Mouse (Mus musculus) megakaryocyte, embryonic 14.5 days (primary cell): ENCODE data around the gene Amdhd1.

ENCODE experiments used
- FLI1 ChIP-seq: IDR thresholded peaks from 2 replicates; pipeline ENCODE4 v1.6.1; 2012; ENCODE audit warnings: low read length, inconsistent platforms, mixed read lengths
- GATA1 ChIP-seq: IDR thresholded peaks from 3 replicates; pipeline ENCODE4 v1.6.1; 2012; ENCODE audit warnings: mixed read lengths, low read length, inconsistent platforms, borderline replicate concordance

DNA sequence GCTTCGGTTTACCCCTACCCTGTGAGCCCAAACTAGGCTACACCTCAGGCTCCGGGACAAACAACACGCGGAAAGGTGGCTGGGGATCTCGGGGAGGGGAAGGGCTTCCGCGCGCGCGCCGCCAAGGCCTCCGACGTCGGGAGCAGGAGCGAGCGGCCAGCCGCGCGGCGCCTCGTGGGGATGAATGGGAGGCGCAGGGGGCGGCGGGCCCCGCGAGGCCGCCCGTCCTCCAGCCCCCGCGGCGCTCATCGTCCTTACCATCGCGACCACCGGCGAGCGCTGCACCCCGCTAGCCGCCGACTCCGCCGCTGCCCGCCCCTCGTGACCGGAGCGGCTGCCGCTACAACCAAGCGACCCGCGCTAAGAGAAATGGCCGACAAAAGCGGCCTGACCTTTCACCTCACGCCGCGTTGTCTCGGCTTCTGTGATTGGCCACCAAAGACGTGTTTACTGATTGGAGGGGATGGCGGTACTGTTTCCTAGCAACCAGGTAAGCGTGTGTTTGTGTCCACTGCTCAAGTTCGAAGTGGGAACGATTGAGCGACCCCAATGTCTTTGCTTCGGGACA is 49.5 kb upstream of the Amdhd1 start, which contains the start of gene Snrpf:
- TF ChIP-seq FLI1 (no peak), GATA1 (no peak)
